Mouse (Mus musculus) embryonic facial prominence, embryonic 11.5 days (tissue): ENCODE measurements around the gene Opcml. TPM values are rescaled to one million over a fixed set of nuclear protein-coding genes. Genes with fewer than 3 reads are reported as not detected.

Source experiments
- ATAC-seq: fragments of 200-750 bp; cut with Nextera tagmentation; replicated peaks from 2 replicates; pipeline ENCODE4 v1.8.0; 2017; ENCODE audit warnings: low read depth; ENCODE audit not compliant: insufficient number of reproducible peaks, low FRiP score, low TSS enrichment
- DNase-seq: peaks from one replicate; pipeline ENCODE4 v3.0.0-alpha.2; 2015; ENCODE audit warnings: low spot score
- H3K27ac ChIP-seq: fragments of 300-500 bp; sonication (generic); replicated peaks from 2 replicates; pipeline ENCODE4 v1.5.1; 2014; ENCODE audit warnings: mild to moderate bottlenecking, low read depth, low read length, control low read depth
- H3K27me3 ChIP-seq: fragments of 300-500 bp; sonication (generic); 2 replicates; pipeline ENCODE4 v1.6.1; 2014; ENCODE audit warnings: mild to moderate bottlenecking, low read length, moderate library complexity, mixed read lengths; ENCODE audit not compliant: control insufficient read depth, insufficient read depth
- H3K36me3 ChIP-seq: fragments of 300-500 bp; sonication (generic); replicated peaks from 2 replicates; pipeline ENCODE4 v1.6.1; 2014; ENCODE audit warnings: low read depth, mild to moderate bottlenecking, low read length, moderate library complexity, mixed read lengths; ENCODE audit not compliant: control insufficient read depth, insufficient read depth
- H3K4me1 ChIP-seq: fragments of 300-500 bp; sonication (generic); 2 replicates; pipeline ENCODE4 v1.6.1; 2014; ENCODE audit warnings: low read length, mixed read lengths; ENCODE audit not compliant: control insufficient read depth, insufficient read depth
- H3K4me2 ChIP-seq: fragments of 300-500 bp; sonication (generic); 2 replicates; pipeline ENCODE4 v1.6.1; 2014; ENCODE audit warnings: low read depth, mild to moderate bottlenecking, control low read depth, low read length, moderate library complexity
- H3K4me3 ChIP-seq: fragments of 300-500 bp; sonication (generic); 2 replicates; pipeline ENCODE4 v1.5.1; 2014; ENCODE audit warnings: low read depth, low read length, control low read depth
- H3K9ac ChIP-seq: fragments of 300-500 bp; sonication (generic); replicated peaks from 2 replicates; pipeline ENCODE4 v1.6.1; 2014; ENCODE audit warnings: mild to moderate bottlenecking, control low read depth, low read length
- H3K9me3 ChIP-seq: fragments of 300-500 bp; sonication (generic); replicated peaks from 2 replicates; pipeline ENCODE4 v1.6.1; 2016; ENCODE audit warnings: mild to moderate bottlenecking, low read length, inconsistent platforms, mixed read lengths; ENCODE audit not compliant: control insufficient read depth
- WGBS: fragments of 180-500 bp; shearing (Covaris S2); extraction: QIAGEN DNeasy Blood & Tissue Kit; methylation state at CpG from one replicate; pipeline ENCODE4 v1.1.7; 2014; 5-methylcytosine and 5-hydroxymethylcytosine counted together
- polyA plus RNA-seq: library from polyadenylated mRNA; unstranded; fragments of >200 nt; fragmentation: Nextera tagmentation; extraction: Ambion mirVana; gene quantifications from 2 replicates; pipeline ENCODE4 v1.2.1, GENCODE M21; 2014

The Opcml gene
- polyA plus RNA-seq, 1 experiment from 2014 or later: 2.3 TPM

- ATAC-seq (peak; percentile 79), DNase-seq (peak; percentile 52)
- Histone ChIP-seq H3K4me1 (no peaks in the 10 kb centered on the region), H3K27ac (no peak overlapping the region), H3K4me2 (no peak overlapping the region), H3K9ac (no peak overlapping the region), H3K4me3 (no peak overlapping the region), H3K27me3 (no peaks in the 10 kb centered on the region), H3K9me3 (no peaks in the 10 kb centered on the region), H3K36me3 (no peaks in the 10 kb centered on the region)
- 0% methylated on average over 1 of the region's 1 CpGs for WGBS
These were observed 8.6 kb upstream of the Opcml start for GRCm38 (mm10) chr9:27781994-27782337.

GRCm38 (mm10) chr9:27791639-27791966, 1.0 kb downstream of the Opcml start:
- H3K4me1 ChIP-seq: no peaks in the 10 kb centered on the region; the same call in none of the 2 replicates
- DNase-seq: no peak
- WGBS: 2% methylated on average over 12 of the region's 12 CpGs
- peaks cover 17% of the 10 kb centered on the region for H3K27me3 ChIP-seq
- no peak overlapping the region for H3K27ac ChIP-seq
- H3K9ac ChIP-seq: peak overlapping the region; percentile 37
- no peak for ATAC-seq
- peak overlapping the region; percentile 46 for H3K4me2 ChIP-seq
- no peaks in the 10 kb centered on the region for H3K9me3 ChIP-seq
- H3K36me3 ChIP-seq: no peaks in the 10 kb centered on the region
- H3K4me3 ChIP-seq: peak overlapping the region; percentile 32

- DNase-seq (no peak), ATAC-seq (no peak)
- peaks cover 17% of the 10 kb centered on the region for H3K27me3 ChIP-seq
- 29% methylated on average over 2 of the region's 2 CpGs for WGBS
- no peak overlapping the region for H3K9ac ChIP-seq
- H3K4me3 ChIP-seq: no peak overlapping the region
- H3K36me3 ChIP-seq: no peaks in the 10 kb centered on the region
- H3K27ac ChIP-seq: no peak overlapping the region
- H3K4me1 ChIP-seq: no peaks in the 10 kb centered on the region; the same call in none of the 2 replicates
- no peak overlapping the region for H3K4me2 ChIP-seq
- no peaks in the 10 kb centered on the region for H3K9me3 ChIP-seq
These were observed 1.7 kb downstream of the Opcml start for GRCm38 (mm10) chr9:27792226-27792625.

- Histone ChIP-seq H3K9ac (no peak overlapping the region), H3K4me3 (no peak overlapping the region), H3K36me3 (no peaks in the 10 kb centered on the region), H3K9me3 (no peaks in the 10 kb centered on the region), H3K27me3 (peaks cover 17% of the 10 kb centered on the region), H3K4me1 (no peaks in the 10 kb centered on the region; the same call in none of the 2 replicates), H3K4me2 (no peak overlapping the region), H3K27ac (no peak overlapping the region)
- WGBS: 67% methylated on average over 3 of the region's 3 CpGs
- ATAC-seq (no peak), DNase-seq (no peak)
These were observed 2.4 kb downstream of the Opcml start for GRCm38 (mm10) chr9:27792994-27793393.

- no peak overlapping the region for H3K9ac ChIP-seq
These were observed 6.0 kb downstream of the Opcml start for GRCm38 (mm10) chr9:27796535-27796934.

GRCm38 (mm10) chr9:27800992-27801391, 10.4 kb downstream of the Opcml start:
- Histone ChIP-seq H3K27ac (no peak overlapping the region), H3K9ac (no peak overlapping the region), H3K4me2 (no peak overlapping the region), H3K9me3 (no peaks in the 10 kb centered on the region), H3K4me1 (no peaks in the 10 kb centered on the region), H3K36me3 (no peaks in the 10 kb centered on the region), H3K4me3 (no peak overlapping the region), H3K27me3 (no peaks in the 10 kb centered on the region)
- WGBS: 85% methylated on average over 2 of the region's 2 CpGs
- DNase-seq (no peak), ATAC-seq (no peak)

More at GRCm38 (mm10) chr9:27796535-27796934, 6.0 kb downstream of the Opcml start:
- Histone ChIP-seq H3K27me3 (peaks cover 10% of the 10 kb centered on the region), H3K4me2 (no peak overlapping the region), H3K27ac (no peak overlapping the region), H3K36me3 (no peaks in the 10 kb centered on the region), H3K9me3 (no peaks in the 10 kb centered on the region), H3K4me1 (no peaks in the 10 kb centered on the region; the same call in 1 of the 2 replicates), H3K4me3 (no peak overlapping the region)
- DNase-seq: no peak
- 84% methylated on average over 1 of the region's 1 CpGs for WGBS
- ATAC-seq: no peak

- Histone ChIP-seq H3K27me3 (no peaks in the 10 kb centered on the region), H3K36me3 (no peaks in the 10 kb centered on the region), H3K9me3 (no peaks in the 10 kb centered on the region), H3K4me1 (no peaks in the 10 kb centered on the region), H3K27ac (no peak overlapping the region), H3K4me2 (no peak overlapping the region), H3K4me3 (no peak overlapping the region), H3K9ac (no peak overlapping the region)
- no peak for ATAC-seq
- 86% methylated on average over 3 of the region's 3 CpGs for WGBS
- DNase-seq: no peak
These were observed 11.2 kb downstream of the Opcml start for GRCm38 (mm10) chr9:27801807-27802206.

GRCm38 (mm10) chr9:27802379-27802778, 11.8 kb downstream of the Opcml start:
- no peaks in the 10 kb centered on the region for H3K9me3 ChIP-seq
- H3K4me2 ChIP-seq: no peak overlapping the region
- DNase-seq: no peak
- no peaks in the 10 kb centered on the region for H3K27me3 ChIP-seq
- H3K4me1 ChIP-seq: no peaks in the 10 kb centered on the region
- no peak for ATAC-seq
- no peaks in the 10 kb centered on the region for H3K36me3 ChIP-seq
- no peak overlapping the region for H3K27ac ChIP-seq
- H3K4me3 ChIP-seq: no peak overlapping the region
- no peak overlapping the region for H3K9ac ChIP-seq
